Mouse (Mus musculus) adrenal gland (tissue): Measurements from ENCODE around the gene Rpl31.

Experiments
- intact Hi-C: fragments of 180-260 bp; cut with DNase I; formaldehyde crosslinking; loops from one replicate; pipeline ENCODE4 v1.15.1; 2025

Gene Rpl31

DNA sequence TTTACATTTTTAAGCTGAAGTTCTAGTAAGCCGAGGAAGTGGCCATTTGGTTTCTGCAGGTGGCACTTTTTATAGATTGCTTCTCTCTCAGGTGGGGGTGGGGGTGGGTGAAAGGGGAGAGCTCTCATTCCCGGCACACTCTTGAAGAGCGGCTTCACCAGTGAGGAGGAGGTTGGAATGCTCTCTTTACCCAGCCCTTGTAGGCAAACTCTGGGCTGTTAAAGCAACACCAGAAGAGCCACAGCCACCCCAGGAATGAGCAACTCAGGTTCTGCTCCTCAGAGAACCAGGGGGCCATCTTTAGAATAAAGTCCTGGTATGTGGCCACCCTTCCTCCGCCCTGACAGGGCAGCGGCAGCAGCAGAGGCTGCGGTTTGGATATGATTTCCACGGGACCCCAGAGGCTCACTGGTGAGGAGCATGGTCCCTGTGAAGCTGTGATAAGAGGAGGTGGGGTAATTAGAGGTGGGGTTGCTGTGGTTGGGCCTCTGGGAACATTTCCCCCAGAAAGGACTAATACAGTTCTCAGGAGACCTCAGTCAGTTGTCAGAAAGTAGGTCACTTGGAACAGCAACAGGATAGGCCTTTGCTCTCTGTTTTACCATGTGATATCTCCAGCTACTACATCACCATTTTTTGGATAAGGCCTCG is 25.7 kb downstream of the Rpl31 start:
- intact Hi-C loops: loop anchor here (5.0 kb wide), 1 partner anchor 109 kb away; no protein-coding TSS in a partner anchor

DNA sequence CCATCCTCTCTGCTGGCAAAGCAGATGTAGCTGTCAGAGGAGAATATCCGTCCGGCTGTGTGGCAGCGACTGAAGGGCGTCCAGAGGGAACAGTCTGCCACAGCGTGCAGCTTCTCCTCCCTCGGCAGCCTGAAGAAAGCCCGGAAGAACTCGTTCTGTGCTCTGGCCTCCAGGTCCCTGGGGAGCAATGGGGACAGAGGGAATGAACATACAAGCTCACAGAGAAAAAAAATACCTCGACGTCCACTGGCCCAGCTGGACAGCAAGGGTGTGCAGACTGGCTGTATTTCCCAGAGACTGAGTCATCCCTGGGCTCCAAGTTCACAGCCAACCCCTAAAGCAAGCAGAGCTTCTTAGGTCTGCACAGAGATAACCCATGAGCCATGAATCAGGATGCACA is 26.5 kb downstream of the Rpl31 start:
- intact Hi-C loops: loop anchor here (5.0 kb wide), 1 partner anchor 108 kb away; no protein-coding TSS in a partner anchor

DNA sequence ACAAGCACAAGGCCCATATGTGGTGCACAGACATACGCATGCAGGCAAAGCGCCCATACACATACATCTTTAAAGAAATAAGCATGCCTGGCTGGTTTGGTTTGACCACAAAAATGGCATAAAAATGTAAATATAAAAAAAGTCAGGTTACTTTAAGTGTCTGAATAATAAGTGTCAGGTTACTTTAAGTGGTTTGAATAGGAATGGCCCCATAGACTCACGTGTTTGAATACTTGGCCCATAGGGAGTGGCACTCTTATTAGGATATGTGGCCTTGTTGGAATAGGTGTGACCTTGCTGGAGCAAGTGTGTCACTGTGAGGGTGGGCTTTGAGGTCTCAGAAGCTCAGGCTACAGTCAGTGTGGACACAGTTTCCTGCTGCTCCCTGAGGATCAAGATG is 27.0 kb downstream of the Rpl31 start:
- intact Hi-C loops: loop anchor here (5.0 kb wide), 1 partner anchor 108 kb away; no protein-coding TSS in a partner anchor

DNA sequence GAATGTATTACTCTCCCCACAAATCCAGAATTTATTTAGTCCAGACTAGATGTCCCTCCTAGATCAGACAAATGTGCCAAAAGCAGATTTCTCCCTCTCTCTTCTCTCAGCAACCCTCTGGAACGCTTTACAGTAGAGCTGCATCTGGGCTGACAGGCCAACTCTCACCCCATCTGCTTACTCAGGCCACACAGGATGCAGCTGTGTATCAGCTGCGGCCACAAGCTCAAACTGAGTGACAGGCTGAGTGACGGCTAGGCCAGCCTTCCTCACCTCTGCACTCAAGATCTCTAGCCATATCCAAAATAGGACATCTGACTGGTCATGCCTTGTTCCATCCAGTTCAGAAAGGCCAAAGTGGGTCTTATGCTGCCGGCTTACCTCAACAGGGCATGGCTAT is 28.7 kb downstream of the Rpl31 start:
- intact Hi-C loops: no loop called here

DNA sequence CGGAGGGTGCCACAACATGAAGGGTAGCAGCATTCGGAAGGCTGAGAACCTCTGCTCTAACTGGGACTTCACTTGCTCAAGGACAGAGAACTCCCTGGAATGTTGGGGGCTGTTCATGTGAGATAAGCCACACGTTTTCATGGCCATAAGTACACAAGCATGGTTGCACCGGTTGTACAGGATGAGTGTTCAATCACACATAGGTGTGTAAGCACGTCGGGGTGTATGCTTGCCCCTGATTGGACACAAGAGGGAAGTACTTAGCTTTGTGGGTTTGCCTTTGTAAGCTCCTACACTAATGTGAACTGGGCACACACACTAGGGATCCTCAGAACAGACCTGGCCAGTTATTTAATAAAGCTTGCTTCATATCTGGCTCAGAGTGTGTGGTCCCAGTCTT is 30.6 kb downstream of the Rpl31 start:
- intact Hi-C loops: no loop called here

DNA sequence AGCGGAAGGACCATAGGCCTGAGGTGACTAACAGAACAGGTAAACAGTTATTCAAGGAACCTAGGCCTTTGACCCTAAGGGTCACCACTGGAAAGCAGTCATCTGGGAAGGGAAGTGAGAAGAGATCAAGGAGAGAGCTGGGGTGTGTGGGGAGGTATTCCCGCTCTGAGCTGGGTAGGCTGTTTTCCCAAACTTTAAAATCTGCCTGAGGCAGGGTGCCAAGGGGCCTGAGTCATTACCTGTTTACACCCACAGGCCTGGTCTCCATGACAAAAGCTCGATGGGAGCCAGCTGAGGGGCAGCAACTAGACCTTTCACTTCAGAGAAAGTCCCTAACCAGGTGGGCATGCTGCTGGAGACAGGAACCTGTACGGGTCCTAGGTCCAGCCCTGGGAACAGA is 31.6 kb downstream of the Rpl31 start:
- intact Hi-C loops: no loop called here

DNA sequence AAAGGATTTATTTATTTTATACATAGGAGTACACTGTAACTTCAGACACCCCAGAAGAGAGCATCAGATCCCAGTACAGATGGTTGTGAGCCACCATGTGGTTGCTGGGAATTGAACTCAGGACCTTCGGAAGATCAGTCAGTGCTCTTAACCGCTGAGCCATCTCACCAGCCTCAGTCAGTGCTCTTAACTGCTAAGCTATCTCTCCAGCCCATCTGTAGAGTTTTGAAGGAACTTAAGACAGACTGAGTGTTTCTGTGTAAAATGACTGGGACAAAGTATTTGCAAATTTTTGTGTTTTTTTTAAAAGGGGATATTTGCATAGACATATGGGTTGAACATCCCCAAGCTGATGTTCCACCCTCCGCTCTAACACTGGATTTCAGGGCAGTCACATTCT is 32.5 kb downstream of the Rpl31 start:
- intact Hi-C loops: no loop called here

DNA sequence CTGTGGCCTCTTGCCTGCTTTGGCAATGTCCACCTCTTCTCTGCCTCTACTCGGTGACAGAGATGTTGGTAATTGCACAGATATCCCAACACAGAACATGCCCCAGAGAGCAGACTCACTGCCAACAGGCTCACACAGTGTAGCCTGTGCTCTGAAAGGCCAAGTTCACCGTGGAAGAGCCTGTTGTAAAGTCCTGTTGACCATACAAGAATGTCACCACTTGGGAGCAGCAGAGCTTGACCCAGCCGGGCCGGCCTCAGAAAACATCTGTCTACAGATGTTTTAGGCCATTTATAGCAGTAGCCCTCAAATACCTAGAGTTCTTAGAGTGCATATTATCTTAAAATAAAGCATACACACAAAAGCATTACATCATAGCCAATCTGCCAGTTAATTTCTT is 39.5 kb downstream of the Rpl31 start:
- intact Hi-C loops: no loop called here

DNA sequence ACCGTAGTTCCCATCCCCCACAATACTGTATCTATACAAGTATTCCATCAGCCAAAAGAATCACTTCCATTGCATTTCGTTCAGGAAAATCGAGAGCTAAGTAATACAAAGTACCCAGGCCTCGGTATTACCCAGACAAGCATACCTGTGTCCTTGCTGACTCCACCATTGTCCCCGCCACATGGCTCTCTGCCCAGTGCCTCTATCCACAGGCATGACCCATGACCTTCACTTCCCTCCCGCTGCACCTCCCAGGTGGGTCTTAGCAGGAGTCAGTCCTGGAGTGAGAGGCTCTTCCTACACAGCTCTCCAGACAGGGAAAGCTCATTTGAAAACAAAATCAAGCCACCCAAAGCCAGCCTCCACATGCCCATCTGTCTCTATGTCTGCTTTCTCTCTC is 40.5 kb downstream of the Rpl31 start:
- intact Hi-C loops: no loop called here

DNA sequence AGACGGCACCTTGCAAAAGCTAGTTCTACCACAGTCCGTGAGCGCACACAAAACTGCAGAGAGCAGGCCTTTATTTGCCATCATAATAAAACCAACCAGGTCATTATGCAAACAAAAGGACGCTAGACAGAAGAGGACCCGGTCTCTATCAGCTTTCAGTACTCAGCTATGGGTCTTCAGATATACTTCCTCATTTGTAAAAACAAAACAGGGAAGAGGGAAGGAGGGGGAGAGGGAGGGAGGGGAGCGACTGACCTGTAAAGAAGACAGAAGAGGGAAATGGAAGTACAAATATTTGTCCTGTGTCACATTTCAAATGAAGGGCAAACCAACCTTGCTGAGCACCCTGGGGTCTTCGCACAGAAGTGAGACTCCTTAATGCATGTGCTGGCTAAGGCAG is 41.0 kb downstream of the Rpl31 start:
- intact Hi-C loops: no loop called here

DNA sequence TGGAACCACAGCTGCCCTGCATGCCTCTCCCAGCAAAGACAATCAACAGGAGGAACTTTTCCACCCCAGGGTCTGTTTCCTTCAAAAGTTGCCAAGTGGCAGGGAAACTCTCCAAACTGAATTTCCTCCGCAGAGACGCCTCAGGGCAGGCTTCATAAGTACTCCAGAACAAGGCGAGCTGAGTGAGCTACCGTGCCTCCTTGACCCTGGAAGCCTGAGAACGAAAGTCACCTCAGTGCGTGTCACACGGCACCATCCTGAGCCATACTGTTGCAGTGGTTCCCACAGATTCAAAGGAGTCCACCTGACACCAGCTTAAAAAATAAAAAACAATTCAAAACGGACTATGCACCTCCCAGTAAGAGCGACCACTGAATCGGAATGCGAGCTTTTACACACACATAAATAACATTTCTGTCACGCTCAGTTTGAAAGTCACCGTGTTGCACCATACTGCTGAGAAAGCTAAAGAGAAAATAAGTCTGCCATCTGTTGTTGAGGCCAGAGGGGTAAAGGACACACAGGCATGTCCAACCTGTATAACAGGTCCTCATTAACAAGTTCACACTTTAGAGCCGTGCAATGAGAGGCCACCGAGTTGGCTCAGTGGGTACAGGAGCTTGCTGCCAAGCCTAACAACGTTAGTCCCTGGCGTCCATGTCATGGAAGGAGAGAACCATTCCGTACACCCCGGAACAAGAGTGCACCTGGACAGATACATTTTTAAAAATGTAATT is 42.6 kb downstream of the Rpl31 start:
- intact Hi-C loops: no loop called here

DNA sequence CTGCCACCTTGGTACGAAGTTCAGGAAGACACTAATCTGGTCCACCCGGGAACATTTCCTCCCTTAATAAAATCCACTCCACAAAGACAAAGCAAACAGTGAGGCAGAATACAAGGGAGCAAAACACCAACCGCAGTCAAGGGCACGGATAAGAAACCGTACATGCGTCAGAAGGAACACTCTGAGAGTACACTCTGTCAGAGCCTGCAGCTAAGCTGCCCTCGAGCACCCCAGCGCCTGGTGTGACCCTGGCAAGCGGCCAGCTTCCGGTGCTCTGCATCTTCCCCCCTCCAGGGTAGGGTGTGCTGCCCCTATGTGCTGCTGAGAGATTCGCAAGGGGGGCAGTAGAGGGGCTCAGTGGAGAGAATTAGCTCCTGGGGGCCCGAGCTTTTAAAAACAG is 50.2 kb downstream of the Rpl31 start:
- intact Hi-C loops: no loop called here

DNA sequence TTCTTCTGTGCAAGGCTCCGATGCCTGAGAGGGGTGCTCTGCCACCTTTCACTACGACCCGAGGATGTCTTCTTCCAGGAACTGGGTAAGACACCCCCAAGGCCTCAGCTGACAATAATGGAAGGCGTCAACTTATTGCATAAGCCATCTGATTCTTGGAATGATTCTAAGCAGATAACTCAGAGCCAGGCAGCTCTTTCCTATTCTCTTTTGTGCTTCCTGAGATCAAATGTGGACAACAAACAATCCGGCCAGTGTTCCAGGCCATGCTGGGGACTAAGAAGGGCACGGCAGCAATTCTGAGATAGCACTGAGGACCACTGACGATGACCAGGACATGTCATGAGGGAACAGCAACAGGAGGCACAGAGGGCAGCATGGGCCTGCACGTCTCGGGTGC is 51.2 kb downstream of the Rpl31 start:
- intact Hi-C loops: no loop called here

DNA sequence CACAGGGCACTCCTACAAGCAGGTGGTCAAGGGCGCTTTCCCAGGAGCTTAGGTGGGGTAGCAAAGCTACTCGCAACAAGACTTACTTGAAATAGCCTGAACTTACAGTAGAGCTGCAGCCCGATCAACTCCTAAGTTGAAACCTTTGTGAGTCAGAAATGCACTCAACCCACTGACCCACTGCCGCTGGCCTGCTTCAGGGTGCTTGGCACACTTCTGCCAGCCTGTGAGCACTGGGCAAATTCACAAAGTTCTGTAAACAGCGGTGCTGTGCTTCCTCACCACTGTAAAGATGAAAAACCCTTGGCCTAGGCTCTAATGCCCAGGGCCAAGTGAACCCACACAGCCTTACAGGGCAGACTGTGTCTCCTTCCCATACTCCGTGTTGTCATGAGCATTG is 53.3 kb downstream of the Rpl31 start:
- intact Hi-C loops: no loop called here
